Comparison of ENCODE assay signal across 24 mouse cellular contexts in the genomic region with DNA sequence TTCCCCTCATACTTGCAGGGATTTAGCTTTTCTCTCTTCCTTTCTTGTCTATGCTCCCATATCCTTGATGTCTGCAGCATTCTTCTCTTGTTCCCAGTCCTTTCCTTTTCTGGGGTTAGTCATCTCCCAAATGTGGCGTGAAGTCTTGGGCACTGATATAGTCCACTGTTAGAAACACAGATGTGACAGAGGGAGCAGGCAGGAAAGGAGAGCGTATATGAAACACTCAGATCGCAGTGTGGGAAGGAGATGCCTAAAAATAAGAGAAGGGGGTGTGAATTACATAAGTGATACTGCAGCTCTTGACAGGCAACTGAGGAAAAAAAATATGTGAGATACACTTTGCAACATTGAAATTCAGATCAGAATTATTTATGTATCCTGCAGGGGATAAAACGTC. TPM values are rescaled to one million over a fixed set of nuclear protein-coding genes. Genes with fewer than 3 reads are reported as not detected.
A peak's percentile ranks its signal among the peaks of the same experiment; 100 is the strongest.
DNase-seq lines count a peak whose midpoint lies in the region; TF ChIP-seq lines count a peak whose summit lies in the region.
"Had no signal": no experiment of that assay in that cellular context is flagged by ENCODE, and none has a peak within 500 bp of the region (broad histone marks: within the 10 kb centered on the region; RNA-seq: fewer than 3 reads in every experiment).

No protein-coding gene starts in this region.

- peak in 1 of 2 experiments; percentile 60 for DNase-seq in layer of hippocampus, adult 2 months (ENCODE audit: low spot score in 2 of 2)
- no peak for DNase-seq in layer of hippocampus, postnatal 14 days (ENCODE audit: low spot score in 2 of 2)
- peak; percentile 85 for DNase-seq in frontal cortex, adult 2 months (ENCODE audit: extremely low spot score in 1 of 2, low spot score in 1 of 2)
- DNase-seq in left cerebral cortex, adult 2 months (ENCODE audit: extremely low spot score in 1 of 2, low spot score in 2 of 2), result peak; percentile 52 to 57
- peak; percentile 60 for DNase-seq in right cerebral cortex, postnatal 25 days
- no peak for DNase-seq in adrenal gland, adult 2 months
- DNase-seq in spleen, postnatal 14 days (ENCODE audit: low spot score in 2 of 2), result no peak
- DNase-seq: adrenal gland, postnatal 14 days; cerebellum, adult 8-10 months; kidney, adult 8-10 months; kidney, postnatal 36 days; lung, postnatal 14 days; thymus, adult 2 months had no signal

- intact Hi-C loops in left cerebral cortex, adult 2 months (cut with DNase I), result loop anchor here (1.0 to 5.0 kb wide), 5 partner anchors 33 to 192 kb away; a partner anchor contains a TSS

- H3K27ac ChIP-seq in layer of hippocampus, adult 2 months, result peak overlapping the region; percentile 99
- H3K27ac ChIP-seq in left cerebral cortex, adult 2 months, result peak overlapping the region; percentile 99
- H3K27ac ChIP-seq: hindbrain, embryonic 10.5 days; liver, embryonic 15.5 days had no signal

- peak overlapping the region; percentile 76 for H3K4me3 ChIP-seq in layer of hippocampus, adult 2 months
- H3K4me3 ChIP-seq in left cerebral cortex, adult 2 months, result peak overlapping the region; percentile 59
- H3K4me3 ChIP-seq: hindbrain, embryonic 10.5 days; liver, embryonic 15.5 days; megakaryocyte, embryonic 14.5 days had no signal

- TF ChIP-seq CTCF in layer of hippocampus, adult 2 months (conservative IDR thresholded peaks at IDR 0.05), result peak; percentile 11; the same call in 1 of the 2 replicates
- TF ChIP-seq CTCF in left cerebral cortex, adult 2 months (IDR thresholded peaks at IDR 0.05), result no peak; the same call in 1 of the 2 replicates

RNA-seq across cellular contexts. Expression of a gene that starts 2.8 kb away (rescaled TPM):
- total RNA-seq in layer of hippocampus, adult 2 months (2021), result 10 to 100 TPM; 59.4 to 62.5 TPM
- total RNA-seq in layer of hippocampus, postnatal 14 days (2021), result 10 to 100 TPM; 38.9 to 41.1 TPM
- 72.8 and 77.9 TPM in 2 replicates for polyA plus RNA-seq in frontal cortex, adult 2 months (2012; rRNA removed)
- total RNA-seq in left cerebral cortex, adult 2 months (2021), result 10 to 100 TPM; 81.8 to 92.1 TPM
- 1 to 10 TPM in 1 of 2 experiments, under 1 TPM in 1; 0.89 to 1.5 TPM for total RNA-seq in adrenal gland, adult 2 months (2021)
- polyA plus RNA-seq in adrenal gland, adult 2 months (2012; rRNA removed), result 1.1 TPM in 2 replicates
- polyA plus RNA-seq: C2C12 had no signal

RNA-seq across cellular contexts. Expression of a gene that starts 26.0 kb away (rescaled TPM):
- total RNA-seq in layer of hippocampus, adult 2 months (2021), result under 1 TPM in 1 of 2 experiments, not detected in 1; 0.31 TPM
- total RNA-seq in layer of hippocampus, postnatal 14 days (2021), result under 1 TPM in 1 of 2 experiments, not detected in 1; 0.31 TPM
- 0.08 TPM in 1 of 2 replicates, not detected in the other for polyA plus RNA-seq in frontal cortex, adult 2 months (2012; rRNA removed)
- under 1 TPM in 1 of 2 experiments, not detected in 1; 0.33 TPM for total RNA-seq in left cerebral cortex, adult 2 months (2021)
- not detected for total RNA-seq in adrenal gland, adult 2 months (2021)
- polyA plus RNA-seq in adrenal gland, adult 2 months (2012; rRNA removed), result not detected in 2 replicates
- total RNA-seq: adrenal gland, postnatal 14 days; gastrocnemius, adult 8-10 months; heart, adult 8-10 months had no signal
- polyA plus RNA-seq: C2C12; embryonic facial prominence, embryonic 14.5 days; heart, embryonic 16.5 days; hindbrain, embryonic 10.5 days; limb, embryonic 14.5 days; liver, embryonic 15.5 days; midbrain, embryonic 16.5 days; stomach, embryonic 14.5 days had no signal

RNA-seq across cellular contexts. Expression of a gene that starts 32.4 kb away (rescaled TPM):
- 100 to 1,000 TPM; 105 to 114 TPM for total RNA-seq in layer of hippocampus, adult 2 months (2021)
- total RNA-seq in layer of hippocampus, postnatal 14 days (2021), result 10 to 100 TPM; 90.8 to 99.5 TPM
- polyA plus RNA-seq in frontal cortex, adult 2 months (2012; rRNA removed), result 53.7 and 54.1 TPM in 2 replicates
- 100 to 1,000 TPM; 161 to 177 TPM for total RNA-seq in left cerebral cortex, adult 2 months (2021)
- total RNA-seq in adrenal gland, adult 2 months (2021), result 1 to 10 TPM; 4.4 to 8.5 TPM
- 0.41 and 0.58 TPM in 2 replicates for polyA plus RNA-seq in adrenal gland, adult 2 months (2012; rRNA removed)

Comparison
In these comparisons a context has a peak if more than half of its experiments do, and no peak if none do; other contexts are left out.
1. DNase-seq: peak in frontal cortex, adult 2 months (2 of 2), left cerebral cortex, adult 2 months (2 of 2) and right cerebral cortex, postnatal 25 days (single experiment); none in layer of hippocampus, postnatal 14 days (0 of 2), adrenal gland, adult 2 months (single experiment) and spleen, postnatal 14 days (0 of 2).
2. RNA of a gene that starts 2.8 kb away (total RNA-seq): 81.8 to 92.1 TPM in left cerebral cortex, adult 2 months, 59.4 to 62.5 TPM in layer of hippocampus, adult 2 months and 38.9 to 41.1 TPM in layer of hippocampus, postnatal 14 days; 0.89 to 1.5 TPM in adrenal gland, adult 2 months; every median in the first group is over 10 times any median in the second.
3. RNA of a gene that starts 32.4 kb away (total RNA-seq): 161 to 177 TPM in left cerebral cortex, adult 2 months, 105 to 114 TPM in layer of hippocampus, adult 2 months and 90.8 to 99.5 TPM in layer of hippocampus, postnatal 14 days; 4.4 to 8.5 TPM in adrenal gland, adult 2 months; every median in the first group is over 4 times any median in the second.